Mouse (Mus musculus) neural tube, embryonic 13.5 days (tissue): ENCODE data around the gene Kbtbd6. TPM values are rescaled to one million over a fixed set of nuclear protein-coding genes. Genes with fewer than 3 reads are reported as not detected.
"Not testable (repeated sequence)": the region's sequence is repeated elsewhere in the genome, so short reads cannot be mapped to it uniquely, and the experiment has no call there.

Experiments used
- ATAC-seq: fragments of 200-750 bp; cut with Nextera tagmentation; 2 replicates; pipeline ENCODE4 v1.8.0; 2017; ENCODE audit warnings: low read depth, mild to moderate bottlenecking, moderate TSS enrichment, moderate library complexity
- H3K27ac ChIP-seq: fragments of 300-500 bp; sonication (generic); replicated peaks from 2 replicates; pipeline ENCODE4 v1.5.1; 2015; ENCODE audit warnings: moderate library complexity, mild to moderate bottlenecking, inconsistent platforms
- H3K27me3 ChIP-seq: fragments of 300-500 bp; sonication (generic); 2 replicates; pipeline ENCODE4 v1.6.1; 2015; ENCODE audit warnings: mild to moderate bottlenecking, inconsistent platforms
- H3K36me3 ChIP-seq: fragments of 300-500 bp; sonication (generic); 2 replicates; pipeline ENCODE4 v1.6.1; 2015; ENCODE audit warnings: mild to moderate bottlenecking, inconsistent platforms
- H3K4me1 ChIP-seq: fragments of 300-500 bp; sonication (generic); replicated peaks from 2 replicates; pipeline ENCODE4 v1.6.1; 2015; ENCODE audit warnings: inconsistent platforms
- H3K4me2 ChIP-seq: fragments of 300-500 bp; sonication (generic); 2 replicates; pipeline ENCODE4 v1.6.1; 2015; ENCODE audit warnings: inconsistent platforms, mild to moderate bottlenecking, moderate library complexity
- H3K4me3 ChIP-seq: fragments of 300-500 bp; sonication (generic); 2 replicates; pipeline ENCODE4 v1.5.1; 2015; ENCODE audit warnings: mild to moderate bottlenecking, inconsistent platforms
- H3K9ac ChIP-seq: fragments of 300-500 bp; sonication (generic); 2 replicates; pipeline ENCODE4 v1.6.1; 2015; ENCODE audit warnings: moderate library complexity, mild to moderate bottlenecking, inconsistent platforms
- H3K9me3 ChIP-seq: fragments of 300-500 bp; sonication (generic); 2 replicates; pipeline ENCODE4 v1.6.1; 2016; ENCODE audit warnings: inconsistent platforms
- WGBS: fragments of 180-500 bp; shearing (Covaris S2); methylation state at CpG from one replicate; pipeline ENCODE4 v1.1.7; 2015; 5-methylcytosine and 5-hydroxymethylcytosine counted together
- polyA plus RNA-seq: library from polyadenylated mRNA; unstranded; fragments of >200 nt; fragmentation: Nextera tagmentation; extraction: Ambion mirVana; gene quantifications from 2 replicates; pipeline ENCODE4 v1.2.1, GENCODE M21; 2015

Gene Kbtbd6
- 1.6 and 1.8 TPM in 2 replicates for polyA plus RNA-seq

GRCm38 (mm10) chr14:79451681-79452590 is at the start of gene Kbtbd6:
Kbtbd6 (plus strand) TSS chr14:79451835.
- H3K36me3 ChIP-seq, H3K9me3 ChIP-seq, H3K27ac ChIP-seq, H3K27me3 ChIP-seq, H3K4me1 ChIP-seq: not testable (repeated sequence)
- peak within 1 kb of the TSS; percentile 59 for H3K4me3 ChIP-seq
- WGBS: 20% methylated on average over 43 of the region's 89 CpGs
- peak within 1 kb of the TSS; percentile 60; the same call in 1 of the 2 replicates for H3K9ac ChIP-seq
- ATAC-seq: peak; percentile 89
- peak within 1 kb of the TSS; percentile 66 for H3K4me2 ChIP-seq

DNA sequence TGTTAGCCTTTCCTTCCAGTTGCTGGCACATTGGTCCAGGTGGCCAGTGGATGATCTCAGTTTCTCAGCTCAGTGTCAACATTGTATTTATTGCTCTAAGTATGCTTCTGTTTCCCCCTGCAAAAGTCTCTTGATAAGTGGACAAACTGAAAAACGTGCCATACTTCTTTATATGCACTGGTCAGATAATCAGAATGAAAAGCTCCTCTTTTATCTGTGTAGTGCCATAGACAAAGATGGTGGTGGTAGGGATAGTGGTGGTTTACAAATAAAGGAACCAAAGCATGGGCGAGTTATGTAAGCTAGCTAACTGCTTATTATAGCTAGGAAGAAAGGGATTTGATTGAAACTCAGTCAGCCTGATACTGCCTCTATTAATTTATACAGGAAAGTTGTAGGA is 44.0 kb upstream of the Kbtbd6 start:
- H3K4me1 ChIP-seq: no peaks in the 10 kb centered on the region
- no peak overlapping the region for H3K9ac ChIP-seq
- 90% methylated on average over 2 of the region's 2 CpGs for WGBS
- no peak for ATAC-seq
- H3K9me3 ChIP-seq: no peaks in the 10 kb centered on the region
- H3K27ac ChIP-seq: no peak overlapping the region
- no peaks in the 10 kb centered on the region for H3K27me3 ChIP-seq
- peaks cover 39% of the 10 kb centered on the region for H3K36me3 ChIP-seq
- H3K4me3 ChIP-seq: no peak overlapping the region
- H3K4me2 ChIP-seq: no peak overlapping the region

- Histone ChIP-seq H3K27me3 (no peaks in the 10 kb centered on the region), H3K4me2 (no peak overlapping the region), H3K4me3 (no peak overlapping the region), H3K9ac (no peak overlapping the region), H3K36me3 (peaks cover 40% of the 10 kb centered on the region), H3K27ac (no peak overlapping the region), H3K4me1 (no peaks in the 10 kb centered on the region), H3K9me3 (no peaks in the 10 kb centered on the region)
- WGBS: 89% methylated on average over 6 of the region's 6 CpGs
- ATAC-seq: no peak
These were observed 42.3 kb upstream of the Kbtbd6 start for GRCm38 (mm10) chr14:79409278-79409830.

- no peak overlapping the region for H3K4me3 ChIP-seq
- H3K9ac ChIP-seq: no peak overlapping the region
- no peaks in the 10 kb centered on the region for H3K27me3 ChIP-seq
- no peaks in the 10 kb centered on the region for H3K9me3 ChIP-seq
- peaks cover 42% of the 10 kb centered on the region for H3K36me3 ChIP-seq
- H3K4me1 ChIP-seq: no peaks in the 10 kb centered on the region
- no peak for ATAC-seq
- 79% methylated on average over 2 of the region's 2 CpGs for WGBS
- H3K4me2 ChIP-seq: no peak overlapping the region
- H3K27ac ChIP-seq: no peak overlapping the region
These were observed 41.0 kb upstream of the Kbtbd6 start for GRCm38 (mm10) chr14:79410662-79411061.

GRCm38 (mm10) chr14:79413121-79413520 is 38.5 kb upstream of the Kbtbd6 start:
- peaks cover 41% of the 10 kb centered on the region for H3K36me3 ChIP-seq
- no peak overlapping the region for H3K27ac ChIP-seq
- no peaks in the 10 kb centered on the region for H3K27me3 ChIP-seq
- no peak for ATAC-seq
- H3K4me1 ChIP-seq: no peaks in the 10 kb centered on the region
- no peak overlapping the region for H3K4me2 ChIP-seq
- H3K9ac ChIP-seq: no peak overlapping the region
- H3K4me3 ChIP-seq: no peak overlapping the region
- no peaks in the 10 kb centered on the region for H3K9me3 ChIP-seq
- 86% methylated on average over 6 of the region's 6 CpGs for WGBS

DNA sequence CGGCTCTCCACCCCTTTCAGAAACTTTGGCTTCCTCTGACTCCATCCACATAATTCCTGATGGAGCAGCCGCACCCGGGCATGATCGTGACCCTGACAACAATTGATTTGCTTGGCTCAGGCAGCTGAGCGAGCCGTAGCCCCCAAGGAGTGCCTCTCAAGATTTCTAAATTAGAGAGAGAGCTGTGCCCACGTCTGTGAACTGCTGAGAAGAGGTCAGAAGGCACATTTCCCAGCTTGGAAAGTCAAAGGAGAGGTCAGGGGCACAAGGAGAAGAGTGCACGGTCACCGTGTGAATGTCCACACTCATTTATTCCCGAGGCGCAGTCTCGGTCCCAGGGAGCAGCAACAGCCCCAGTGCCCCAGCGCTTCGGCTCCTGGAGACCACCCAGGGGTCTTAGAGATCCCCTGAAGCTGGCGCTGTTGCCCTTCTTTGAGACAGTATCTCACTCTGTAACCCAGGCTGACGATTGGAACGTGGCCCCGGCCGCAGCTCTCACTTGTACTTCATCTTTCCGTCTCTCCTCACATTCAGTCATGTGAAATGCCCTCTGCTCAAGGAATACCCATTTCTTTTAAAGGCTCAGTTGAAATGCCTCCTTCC is 31.5 kb upstream of the Kbtbd6 start:
- H3K36me3 ChIP-seq: peaks cover 19% of the 10 kb centered on the region
- H3K9ac ChIP-seq: no peak overlapping the region
- no peaks in the 10 kb centered on the region for H3K27me3 ChIP-seq
- H3K4me2 ChIP-seq: peak overlapping the region; percentile 13; the same call in 1 of the 2 replicates
- no peak; the same call in 1 of the 2 replicates for ATAC-seq
- H3K9me3 ChIP-seq: no peaks in the 10 kb centered on the region
- 26% methylated on average over 20 of the region's 20 CpGs for WGBS
- H3K4me1 ChIP-seq: peaks cover 8% of the 10 kb centered on the region
- no peak overlapping the region for H3K27ac ChIP-seq
- no peak overlapping the region for H3K4me3 ChIP-seq

DNA sequence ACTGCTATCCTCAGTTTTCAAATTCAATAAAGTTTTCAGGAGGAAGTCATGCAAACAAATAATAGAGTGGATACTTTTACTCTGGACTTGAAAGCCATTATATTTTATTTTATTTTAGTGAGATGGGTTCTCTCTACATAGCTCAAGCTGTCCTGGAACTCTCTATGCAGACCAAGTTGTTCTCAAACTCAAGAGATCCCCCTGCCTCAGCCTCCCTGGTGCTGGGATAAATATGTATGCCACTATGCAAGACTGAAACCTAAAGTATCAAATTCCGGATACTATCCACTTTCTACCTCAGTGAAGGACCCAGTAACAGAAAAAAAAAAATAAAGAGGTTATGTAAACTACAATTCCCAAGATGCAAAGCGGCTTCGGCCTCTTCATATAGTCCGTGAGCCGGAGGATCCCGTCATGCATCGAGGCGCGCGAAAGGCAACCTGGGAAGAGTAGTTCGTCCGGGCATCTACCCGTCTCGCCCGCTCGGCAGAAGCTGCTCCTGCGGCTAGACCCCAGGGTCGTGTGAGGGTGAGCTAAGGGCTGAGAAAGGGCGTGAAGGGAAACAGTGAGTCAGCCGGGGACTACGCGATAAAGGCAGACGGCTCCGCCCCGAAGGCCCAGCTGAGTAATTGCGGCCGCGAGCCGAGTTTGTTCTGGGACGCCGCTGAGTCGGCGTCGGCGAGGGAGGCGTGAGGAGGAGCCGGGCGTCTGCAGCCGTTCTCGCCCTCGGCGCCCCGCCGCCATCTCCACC is 25.5 kb upstream of the Kbtbd6 start, which contains the start of gene Kbtbd7:
Gene Kbtbd7, plus strand, starts transcription at position 533 of the 751 bp plus-strand sequence.
- H3K36me3 ChIP-seq: peaks cover 15% of the 10 kb centered on the region
- H3K9ac ChIP-seq: peak within 1 kb of the TSS; percentile 73
- H3K27me3 ChIP-seq: no peaks in the 10 kb centered on the region
- H3K27ac ChIP-seq: peak within 1 kb of the TSS; percentile 92
- peak within 1 kb of the TSS; percentile 53 for H3K4me3 ChIP-seq
- ATAC-seq: peak; percentile 98
- H3K4me2 ChIP-seq: peak within 1 kb of the TSS; percentile 52
- under 1% methylated on average over 44 of the region's 44 CpGs for WGBS
- H3K4me1 ChIP-seq: peaks cover 9% of the 10 kb centered on the region; the same call in 1 of the 2 replicates
- H3K9me3 ChIP-seq: 0 out of 2 replicates have a peak, but pooled peaks cover 9% of the 10 kb centered on the region

- Histone ChIP-seq H3K9ac (peak overlapping the region; percentile 73), H3K4me2 (peak overlapping the region; percentile 52), H3K4me3 (peak overlapping the region; percentile 53), H3K36me3 (peaks cover 19% of the 10 kb centered on the region), H3K27ac (peak overlapping the region; percentile 92)
- 61% methylated on average over 10 of the region's 59 CpGs for WGBS
- H3K27me3 ChIP-seq, H3K9me3 ChIP-seq, H3K4me1 ChIP-seq: not testable (repeated sequence)
- peak; percentile 71 for ATAC-seq
These were observed 24.8 kb upstream of the Kbtbd6 start for GRCm38 (mm10) chr14:79426730-79427365.

- 80% methylated on average over 1 of the region's 1 CpGs for WGBS
- no peak overlapping the region for H3K27ac ChIP-seq
- no peaks in the 10 kb centered on the region for H3K9me3 ChIP-seq
- no peak overlapping the region for H3K4me2 ChIP-seq
- no peaks in the 10 kb centered on the region for H3K27me3 ChIP-seq
- H3K4me1 ChIP-seq: no peaks in the 10 kb centered on the region
- H3K36me3 ChIP-seq: peaks cover 4% of the 10 kb centered on the region; the same call in 1 of the 2 replicates
- H3K9ac ChIP-seq: no peak overlapping the region
- ATAC-seq: no peak
- no peak overlapping the region for H3K4me3 ChIP-seq
These were observed 17.6 kb upstream of the Kbtbd6 start for GRCm38 (mm10) chr14:79434068-79434467.

DNA sequence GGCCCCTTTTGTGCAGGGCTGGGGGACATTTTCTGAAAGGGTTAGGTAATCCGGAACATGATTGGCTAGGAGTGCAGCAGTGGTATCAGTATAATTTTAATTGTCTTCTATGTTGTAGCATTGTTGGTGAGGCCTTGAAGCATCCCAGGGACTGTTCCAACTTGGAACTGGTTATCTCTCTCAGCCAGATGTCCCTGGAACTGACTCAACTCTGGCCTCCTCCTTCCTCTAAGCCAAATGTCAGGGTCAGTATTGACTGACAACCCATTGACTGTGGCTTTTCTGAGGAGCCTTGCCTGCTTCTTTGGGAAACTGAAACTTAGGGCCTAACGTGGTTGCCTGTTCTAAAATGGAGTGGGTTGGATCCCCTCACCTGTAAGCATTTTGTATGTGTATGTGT is 11.0 kb upstream of the Kbtbd6 start:
- no peak for ATAC-seq
- no peaks in the 10 kb centered on the region for H3K36me3 ChIP-seq
- no peak overlapping the region for H3K4me3 ChIP-seq
- H3K4me2 ChIP-seq: no peak overlapping the region
- H3K27me3 ChIP-seq: no peaks in the 10 kb centered on the region
- peaks cover 12% of the 10 kb centered on the region for H3K4me1 ChIP-seq
- 87% methylated on average over 2 of the region's 2 CpGs for WGBS
- no peak overlapping the region for H3K27ac ChIP-seq
- no peak overlapping the region for H3K9ac ChIP-seq
- peaks cover 5% of the 10 kb centered on the region; the same call in 1 of the 2 replicates for H3K9me3 ChIP-seq

DNA sequence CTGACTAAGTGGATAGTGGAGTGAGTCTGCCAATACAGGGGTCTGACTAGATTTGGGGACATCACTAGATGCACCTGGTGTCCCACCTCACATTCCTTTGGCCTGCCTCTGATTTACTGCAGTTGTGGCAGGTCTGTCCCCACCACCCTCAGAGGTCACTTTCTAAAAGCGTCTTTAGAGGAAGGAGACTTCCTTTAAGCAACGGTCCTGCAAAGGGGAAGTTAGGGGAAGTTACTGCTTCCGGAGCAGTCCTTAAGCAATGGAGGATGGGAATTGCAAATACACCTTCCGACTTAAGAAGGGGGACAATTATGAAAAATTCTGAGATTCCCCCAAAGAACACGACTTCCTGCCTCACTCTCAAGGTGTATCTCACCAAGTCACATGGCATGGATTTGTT is 10.2 kb upstream of the Kbtbd6 start:
- ATAC-seq: no peak
- no peaks in the 10 kb centered on the region for H3K27me3 ChIP-seq
- no peak overlapping the region for H3K4me2 ChIP-seq
- H3K36me3 ChIP-seq: no peaks in the 10 kb centered on the region
- H3K4me1 ChIP-seq: peaks cover 15% of the 10 kb centered on the region
- H3K9ac ChIP-seq: no peak overlapping the region
- H3K9me3 ChIP-seq: peaks cover 5% of the 10 kb centered on the region; the same call in 1 of the 2 replicates
- H3K27ac ChIP-seq: no peak overlapping the region
- H3K4me3 ChIP-seq: no peak overlapping the region
- WGBS: 87% methylated on average over 5 of the region's 5 CpGs
